Mouse (Mus musculus) cerebellum, adult (tissue): ENCODE results near the gene Zc3h18.

Source experiments
- ATAC-seq: cut with Nextera tagmentation; 2 replicates; pipeline ENCODE4 v1.9.2; 2017; ENCODE audit warnings: mild to moderate bottlenecking, moderate library complexity, mixed read lengths; ENCODE audit not compliant: insufficient number of reproducible peaks, low FRiP score, low TSS enrichment

The Zc3h18 gene

GRCm38 (mm10) chr8:122460524-122461472 is 84.4 kb downstream of the Zc3h18 start, which contains the start of gene Snai3:
TSS of gene Snai3 (minus strand) at chr8:122460733.
- ATAC-seq: peak; percentile 69; the same call in 1 of the 2 replicates

- no peak for ATAC-seq
Measured at GRCm38 (mm10) chr8:122461473-122462148, 85.2 kb downstream of the Zc3h18 start.

GRCm38 (mm10) chr8:122462510-122462909 is 86.1 kb downstream of the Zc3h18 start:
- ATAC-seq: no peak

- no peak for ATAC-seq
Measured at GRCm38 (mm10) chr8:122463651-122464640, 87.5 kb downstream of the Zc3h18 start.

GRCm38 (mm10) chr8:122464985-122465384 is 88.6 kb downstream of the Zc3h18 start:
- ATAC-seq: no peak
